Mouse (Mus musculus) right cerebral cortex, adult 18-20 months (tissue): ENCODE data around the gene Spint1.

ENCODE experiments used
- DNase-seq: peaks from one replicate; pipeline ENCODE4 v3.0.0; 2022; ENCODE audit warnings: mixed read lengths

The Spint1 gene

GRCm38 (mm10) chr2:119294411-119294810, 57.2 kb downstream of the Spint1 start:
- DNase-seq, result no peak

DNA sequence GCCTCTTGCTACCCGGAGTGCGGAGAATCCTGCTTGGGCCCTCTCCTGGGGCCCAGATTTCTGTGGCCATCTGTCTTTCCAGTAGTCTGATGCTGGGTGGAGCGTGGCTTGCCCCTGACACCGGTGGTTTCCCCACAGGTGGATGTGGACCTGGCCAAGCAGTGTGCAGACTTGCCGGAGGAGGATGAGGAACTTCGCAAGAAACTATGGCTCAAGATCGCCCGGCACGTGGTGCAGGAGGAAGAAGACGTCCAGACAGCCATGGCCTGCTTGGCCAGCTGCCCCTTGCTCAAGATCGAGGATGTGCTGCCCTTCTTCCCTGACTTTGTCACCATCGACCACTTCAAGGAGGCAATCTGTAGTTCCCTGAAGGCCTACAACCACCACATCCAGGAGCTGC, 59.6 kb downstream of the Spint1 start:
- DNase-seq, result no peak

DNA sequence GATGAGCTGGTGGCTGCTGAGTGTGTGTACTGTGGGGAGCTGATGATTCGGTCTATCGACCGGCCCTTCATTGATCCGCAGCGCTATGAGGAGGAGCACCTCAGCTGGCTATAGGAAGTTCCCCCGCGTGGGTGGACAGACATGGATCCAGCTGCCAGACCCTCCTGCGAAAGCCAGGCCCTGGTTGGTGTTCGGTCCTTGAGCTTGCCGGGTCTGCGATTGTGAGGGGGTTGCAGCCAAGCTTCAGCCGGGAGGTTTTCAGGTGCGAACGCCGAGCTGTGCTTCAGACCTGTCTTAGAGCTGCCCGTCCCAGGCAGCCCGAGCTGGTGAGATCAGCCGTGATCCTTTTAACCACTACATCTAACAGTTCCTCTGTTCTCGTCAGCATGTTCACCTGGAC, 60.3 kb downstream of the Spint1 start:
- no peak for DNase-seq

GRCm38 (mm10) chr2:119298330-119298729, 61.2 kb downstream of the Spint1 start:
- peak; percentile 52 for DNase-seq

DNA sequence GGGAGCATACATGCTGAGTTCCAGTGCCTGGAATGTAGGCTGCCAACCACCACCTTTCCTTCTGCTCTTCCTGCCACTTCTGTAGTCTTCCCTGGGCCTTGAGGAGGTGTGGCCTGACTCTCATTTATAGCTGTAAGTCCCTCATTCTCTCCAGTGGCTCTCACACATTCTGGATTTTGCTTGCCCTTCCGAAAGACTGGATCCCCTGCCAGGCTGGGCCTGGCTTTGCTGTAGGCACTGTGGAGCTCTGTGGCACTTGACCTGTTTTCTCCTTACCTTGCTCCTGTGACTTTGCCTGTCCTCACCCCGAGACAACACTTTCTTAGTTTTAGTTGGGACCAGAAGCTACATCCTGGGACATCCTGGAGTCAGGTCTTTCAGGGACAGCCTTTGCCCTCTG, 61.7 kb downstream of the Spint1 start:
- DNase-seq, result no peak
